Mouse (Mus musculus) testis, adult 2 months (tissue): ENCODE data around the gene Sgsm2.

Experiments
- CTCF ChIP-seq: fragments of 200-500 bp; IDR thresholded peaks from 2 replicates; pipeline ENCODE4 v1.5.1; 2012; ENCODE audit warnings: low read depth, mild to moderate bottlenecking, inconsistent platforms, low read length, moderate library complexity; ENCODE audit not compliant: control insufficient read depth, insufficient read depth, insufficient replicate concordance
- POLR2A ChIP-seq: fragments of 200-500 bp; IDR thresholded peaks from 2 replicates; pipeline ENCODE4 v1.6.1; 2012; ENCODE audit warnings: low read depth, mild to moderate bottlenecking, inconsistent platforms, low read length, moderate library complexity; ENCODE audit not compliant: control insufficient read depth

DNA sequence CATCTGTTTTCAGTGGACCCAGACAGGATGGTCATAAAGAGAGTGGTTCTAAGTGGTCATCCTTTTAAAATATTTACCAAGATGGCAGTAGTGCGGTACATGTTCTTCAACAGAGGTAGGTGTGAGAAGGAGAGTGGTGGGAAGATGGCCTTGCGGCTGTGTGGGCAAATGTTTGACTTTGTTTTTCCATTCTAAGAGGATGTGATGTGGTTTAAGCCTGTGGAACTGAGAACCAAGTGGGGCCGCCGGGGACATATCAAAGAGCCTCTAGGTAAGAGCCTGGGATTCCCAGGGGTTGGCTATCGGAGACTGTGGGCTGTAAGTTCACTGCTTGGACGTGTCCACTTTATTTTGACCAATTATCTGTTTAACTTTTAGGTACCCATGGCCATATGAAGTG lies 11.0 kb upstream of the Sgsm2 start:
- TF ChIP-seq CTCF = no peak
- TF ChIP-seq POLR2A = no peak
